Mouse (Mus musculus) central nervous system, embryonic 18 days (tissue): ENCODE data around the gene Borcs7. TPM values are rescaled to one million over a fixed set of nuclear protein-coding genes. Genes with fewer than 3 reads are reported as not detected.

Experiments used
- polyA plus RNA-seq: library from polyadenylated mRNA; depleted of rRNA; stranded (reverse); fragments of >200 nt; gene quantifications from 2 replicates; pipeline ENCODE4 v1.2.3, GENCODE M21; 2012; rRNA removed

Gene Borcs7
- polyA plus RNA-seq, result 12.8 and 13.4 TPM in 2 replicates

GRCm38 (mm10) chr19:46689460-46690372 is at the start of gene Borcs7:
Borcs7 (plus strand) TSS chr19:46689906.

DNA sequence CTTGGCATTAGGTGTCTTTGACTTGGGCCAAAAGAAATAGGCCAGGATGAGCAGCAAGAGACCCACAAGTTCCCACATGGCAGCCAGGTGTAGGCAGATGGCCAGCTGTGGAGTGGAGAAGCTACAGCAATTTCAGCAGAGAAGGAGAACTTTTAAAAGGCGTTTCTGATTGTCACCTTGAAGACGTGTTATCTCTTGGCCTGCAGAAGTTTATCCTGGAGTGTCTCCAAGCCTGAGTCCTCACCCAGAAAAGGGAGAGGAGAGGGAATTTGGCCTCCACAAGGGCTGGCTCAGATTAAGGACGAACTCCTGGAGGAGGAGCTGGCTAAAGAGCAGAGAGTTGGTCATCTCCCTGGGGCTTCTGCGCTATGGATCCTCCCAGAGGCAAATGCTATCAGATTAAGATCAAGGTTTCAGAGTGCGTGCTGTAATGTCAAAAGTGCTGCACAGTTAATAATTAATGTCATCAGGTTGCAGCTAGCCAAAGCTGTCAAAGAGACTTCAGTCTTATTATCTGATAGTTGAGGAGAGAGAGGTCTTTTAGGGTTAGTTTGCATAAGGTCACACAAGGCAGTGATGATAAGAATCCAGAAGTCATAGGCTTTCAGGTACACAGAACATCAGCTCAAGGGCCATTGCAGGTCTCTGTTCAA is 16.8 kb upstream of the Borcs7 start, which contains the start of gene Cyp17a1:
TSS of gene Cyp17a1 (minus strand) at position 407 of the 653 bp plus-strand sequence.

DNA sequence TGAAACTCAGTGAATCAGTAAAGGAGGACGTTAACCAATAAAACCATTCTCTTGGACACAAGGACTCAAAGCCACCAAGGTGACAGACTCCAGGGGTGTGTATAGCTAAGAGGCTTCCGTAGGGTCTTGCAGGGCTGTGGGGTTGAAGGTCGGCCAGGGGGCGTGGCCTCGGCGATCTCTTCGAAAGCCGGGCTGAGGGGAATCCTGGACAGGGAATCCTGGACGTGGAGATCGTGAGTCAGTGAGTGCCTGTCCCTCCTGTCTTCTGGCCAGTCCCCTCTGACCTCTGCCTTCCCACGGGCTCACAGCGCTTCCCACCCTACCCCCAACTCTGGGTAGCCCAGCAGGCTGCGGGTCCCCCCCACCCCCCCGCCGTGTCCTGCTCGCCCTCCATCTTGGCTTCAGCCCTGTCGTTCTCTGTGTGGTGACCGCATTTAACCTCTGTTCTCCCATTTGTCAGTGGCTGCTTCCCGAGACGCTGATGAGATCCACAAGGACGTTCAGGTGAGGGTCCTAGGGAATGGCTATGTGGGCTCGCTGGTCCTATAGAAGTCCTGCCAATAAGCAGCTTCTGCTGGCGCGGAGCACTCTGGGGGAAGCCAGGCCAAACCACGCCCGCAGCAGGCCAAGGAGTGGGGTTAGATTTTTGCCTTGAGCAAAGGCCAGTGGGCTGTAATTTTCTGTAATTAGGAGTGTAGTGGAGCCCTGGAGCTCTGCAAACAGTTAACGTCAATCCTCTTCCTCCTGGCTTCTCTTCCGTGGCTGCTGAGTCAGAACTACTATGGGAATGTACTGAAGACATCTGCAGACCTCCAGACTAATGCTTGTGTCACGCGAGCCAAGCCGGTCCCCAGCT is 17.8 kb downstream of the Borcs7 start, which contains the start of gene As3mt:
TSS of gene As3mt (plus strand) at position 163 of the 856 bp plus-strand sequence.

Other genes with a start within 250 kb of the Borcs7 start
- gene Trim8, start 188.2 kb upstream of the Borcs7 start, polyA plus RNA-seq, result 31.2 and 39.2 TPM in 2 replicates
- 214 and 225 TPM in 2 replicates for gene Arl3, start 116.7 kb upstream of the Borcs7 start, polyA plus RNA-seq
- gene Sfxn2, start 116.5 kb upstream of the Borcs7 start, polyA plus RNA-seq, result 12.6 and 13.3 TPM in 2 replicates
- 27.9 and 29.8 TPM in 2 replicates for gene Wbp1l, start 90.8 kb upstream of the Borcs7 start, polyA plus RNA-seq
- gene Cyp17a1, start 16.7 kb upstream of the Borcs7 start, polyA plus RNA-seq, result not detected in 2 replicates
- gene As3mt, start 17.6 kb downstream of the Borcs7 start, polyA plus RNA-seq, result 14.0 TPM in 2 replicates
- 10.3 TPM in 2 replicates for gene Cnnm2, start 71.7 kb downstream of the Borcs7 start, polyA plus RNA-seq